Mouse (Mus musculus) limb, embryonic 14.5 days (tissue): Measurements from ENCODE around the gene Pa2g4. TPM values are rescaled to one million over a fixed set of nuclear protein-coding genes. Genes with fewer than 3 reads are reported as not detected.
"Not testable (repeated sequence)": the region's sequence is repeated elsewhere in the genome, so short reads cannot be mapped to it uniquely, and the experiment has no call there.

ENCODE experiments used
- ATAC-seq: fragments of 200-750 bp; cut with Nextera tagmentation; 2 replicates; pipeline ENCODE4 v1.8.0; 2017; ENCODE audit warnings: low read depth, moderate number of reproducible peaks, moderate TSS enrichment; ENCODE audit not compliant: low FRiP score
- DNase-seq: peaks from one replicate; pipeline ENCODE4 v3.0.0-alpha.2; 2015; ENCODE audit warnings: low spot score
- H3K27ac ChIP-seq: fragments of 300-500 bp; sonication (generic); replicated peaks from 2 replicates; pipeline ENCODE4 v1.5.1; 2014; ENCODE audit warnings: low read depth, mild to moderate bottlenecking, low read length, moderate library complexity, mixed read lengths
- H3K27me3 ChIP-seq: fragments of 300-500 bp; sonication (generic); 2 replicates; pipeline ENCODE4 v1.6.1; 2014; ENCODE audit warnings: low read length, mixed read lengths; ENCODE audit not compliant: control insufficient read depth, insufficient read depth
- H3K36me3 ChIP-seq: fragments of 300-500 bp; sonication (generic); 2 replicates; pipeline ENCODE4 v1.6.1; 2014; ENCODE audit warnings: mild to moderate bottlenecking, low read length, moderate library complexity, mixed read lengths; ENCODE audit not compliant: control insufficient read depth, insufficient read depth
- H3K4me1 ChIP-seq: fragments of 300-500 bp; sonication (generic); 2 replicates; pipeline ENCODE4 v1.6.1; 2014; ENCODE audit warnings: antibody characterized with exemption, low read length, mixed read lengths; ENCODE audit not compliant: control insufficient read depth, insufficient read depth
- H3K4me2 ChIP-seq: fragments of 300-500 bp; sonication (generic); replicated peaks from 2 replicates; pipeline ENCODE4 v1.6.1; 2014; ENCODE audit warnings: low read depth, mild to moderate bottlenecking, low read length, moderate library complexity; ENCODE audit not compliant: severe bottlenecking
- H3K4me3 ChIP-seq: fragments of 300-500 bp; sonication (generic); replicated peaks from 2 replicates; pipeline ENCODE4 v1.5.1; 2014; ENCODE audit warnings: low read length
- H3K9ac ChIP-seq: fragments of 300-500 bp; sonication (generic); 2 replicates; pipeline ENCODE4 v1.6.1; 2014; ENCODE audit warnings: mild to moderate bottlenecking, low read depth, low read length, moderate library complexity; ENCODE audit not compliant: severe bottlenecking
- H3K9me3 ChIP-seq: fragments of 300-500 bp; sonication (generic); 2 replicates; pipeline ENCODE4 v1.6.1; 2016; ENCODE audit warnings: low read length; ENCODE audit not compliant: control insufficient read depth
- POLR2A ChIP-seq: fragments of 200-500 bp; IDR thresholded peaks from 2 replicates; pipeline ENCODE4 v1.8.0; 2012; ENCODE audit warnings: inconsistent platforms, mild to moderate bottlenecking, moderate library complexity, borderline replicate concordance; ENCODE audit not compliant: insufficient read depth, insufficient read length; ENCODE audit errors: extremely low read depth
- WGBS: fragments of 180-500 bp; shearing (Covaris S2); extraction: QIAGEN DNeasy Blood & Tissue Kit; methylation state at CpG from one replicate; pipeline ENCODE4 v1.1.7; 2014; 5-methylcytosine and 5-hydroxymethylcytosine counted together
- polyA plus RNA-seq, 2 experiments: library from polyadenylated mRNA; depleted of rRNA in 1 of 2; stranded (reverse) in 1 of 2; unstranded in 1 of 2; fragments of >200 nt; fragmentation: Nextera tagmentation in 1 of 2; extraction: Ambion mirVana in 1 of 2; gene quantifications; 2 replicates each; pipeline versions ENCODE4 v1.2.1 to v1.2.3; 2012 to 2014

Gene Pa2g4
- polyA plus RNA-seq (2012; rRNA removed) = 111 and 186 TPM in 2 replicates
- 207 and 210 TPM in 2 replicates for polyA plus RNA-seq (2014; fragmentation: Nextera tagmentation; extraction: Ambion mirVana)

GRCm38 (mm10) chr10:128565788-128566531 is at the start of gene Pa2g4:
Gene Pa2g4, minus strand, starts transcription at chr10:128565987.
- ATAC-seq = peak; percentile 96
- peak; percentile 98 for DNase-seq
- H3K27me3 ChIP-seq = no peaks in the 10 kb centered on the region
- H3K9me3 ChIP-seq = no peaks in the 10 kb centered on the region
- peak; percentile 68; the same call in 1 of the 2 replicates for TF ChIP-seq POLR2A
- whole genome bisulfite sequencing = 0% methylated on average over 48 of the region's 58 CpGs
- H3K4me1 ChIP-seq = peaks cover 8% of the 10 kb centered on the region
- peak within 1 kb of the TSS; percentile 88 for H3K4me3 ChIP-seq
- peaks cover 26% of the 10 kb centered on the region for H3K36me3 ChIP-seq
- peak within 1 kb of the TSS; percentile 87 for H3K27ac ChIP-seq
- peak within 1 kb of the TSS; percentile 89 for H3K4me2 ChIP-seq
- H3K9ac ChIP-seq = peak within 1 kb of the TSS; percentile 94

- Histone ChIP-seq H3K27ac (no peak overlapping the region), H3K4me1 (peaks cover 3% of the 10 kb centered on the region; the same call in 1 of the 2 replicates), H3K9me3 (no peaks in the 10 kb centered on the region), H3K9ac (no peak overlapping the region), H3K4me2 (no peak overlapping the region), H3K36me3 (no peaks in the 10 kb centered on the region), H3K27me3 (no peaks in the 10 kb centered on the region), H3K4me3 (no peak overlapping the region)
- no peak for TF ChIP-seq POLR2A
- WGBS = 51% methylated on average over 3 of the region's 3 CpGs
- no peak for DNase-seq
- no peak for ATAC-seq
These were observed 49.1 kb upstream of the Pa2g4 start for GRCm38 (mm10) chr10:128614934-128615333.

- not testable (repeated sequence) for H3K4me1 ChIP-seq, H3K27ac ChIP-seq, H3K27me3 ChIP-seq, ATAC-seq, DNase-seq, H3K9ac ChIP-seq, H3K4me3 ChIP-seq, H3K36me3 ChIP-seq, H3K4me2 ChIP-seq, H3K9me3 ChIP-seq
- WGBS = 80% methylated on average over 4 of the region's 4 CpGs
These were observed 48.0 kb upstream of the Pa2g4 start for GRCm38 (mm10) chr10:128613820-128614219.

- H3K9me3 ChIP-seq = no peaks in the 10 kb centered on the region
- no peak overlapping the region for H3K4me2 ChIP-seq
- H3K27me3 ChIP-seq = no peaks in the 10 kb centered on the region
- DNase-seq (no peak), ATAC-seq (no peak)
- no peak for TF ChIP-seq POLR2A
- no peak overlapping the region for H3K4me3 ChIP-seq
- H3K4me1 ChIP-seq = peaks cover 3% of the 10 kb centered on the region; the same call in 1 of the 2 replicates
- H3K9ac ChIP-seq = no peak overlapping the region
- no peaks in the 10 kb centered on the region for H3K36me3 ChIP-seq
- 40% methylated on average over 6 of the region's 6 CpGs for WGBS
- no peak overlapping the region for H3K27ac ChIP-seq
These were observed 47.3 kb upstream of the Pa2g4 start for GRCm38 (mm10) chr10:128613154-128613440.

- Histone ChIP-seq H3K36me3 (no peaks in the 10 kb centered on the region), H3K9me3 (no peaks in the 10 kb centered on the region), H3K4me1 (peaks cover 3% of the 10 kb centered on the region; the same call in 1 of the 2 replicates), H3K4me2 (no peak overlapping the region), H3K4me3 (no peak overlapping the region), H3K27me3 (no peaks in the 10 kb centered on the region), H3K27ac (no peak overlapping the region), H3K9ac (no peak overlapping the region)
- peak; percentile 76; the same call in 1 of the 2 replicates for ATAC-seq
- 16% methylated on average over 16 of the region's 16 CpGs for WGBS
- TF ChIP-seq POLR2A = no peak
- peak; percentile 89 for DNase-seq
These were observed 46.8 kb upstream of the Pa2g4 start for GRCm38 (mm10) chr10:128612433-128613153.
